Mouse (Mus musculus): ENCODE measurements at regions not wholly inside any gene's neighbourhood (a gene's known extent, or its start where the extent isn't known, plus 50 kb on each side); places are given as distances from the start of the nearest gene placed in this dataset.

DNA sequence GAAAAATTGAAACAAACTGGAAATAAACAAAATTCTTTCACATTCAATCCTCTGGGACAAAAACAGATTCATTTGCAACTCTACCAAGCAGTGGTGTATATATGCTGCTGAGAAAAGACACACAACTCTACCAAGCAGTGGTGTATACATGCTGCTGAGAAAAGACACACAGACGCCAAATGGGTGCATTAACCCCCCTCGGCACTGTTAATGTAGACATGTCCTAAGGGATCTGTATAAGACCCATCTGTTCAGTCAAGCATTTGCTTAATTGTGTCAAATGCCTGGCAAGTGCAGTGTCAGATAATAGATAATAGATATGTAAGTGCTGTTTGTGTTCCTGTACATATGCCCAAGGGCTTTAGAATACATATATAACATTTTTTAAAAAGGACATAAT is 1035.2 kb upstream of the B3galt2 start:
- Histone ChIP-seq H3K9ac (replicated peaks; ENCODE audit: low read depth, low read length) (no peak overlapping the region), H3K9me3 (replicated peaks; ENCODE audit: control insufficient read depth, low read length) (no peaks in the 10 kb centered on the region), H3K27ac (ENCODE audit: low read depth) (no peak overlapping the region), H3K4me3 (ENCODE audit: low read depth, low read length) (no peak overlapping the region), H3K36me3 (replicated peaks; ENCODE audit: control insufficient read depth, insufficient read depth, low read length) (no peaks in the 10 kb centered on the region), H3K4me1 (ENCODE audit: control insufficient read depth, insufficient read depth) (no peaks in the 10 kb centered on the region), H3K27me3 (ENCODE audit: control insufficient read depth, insufficient read depth, low read length) (no peaks in the 10 kb centered on the region), H3K4me2 (ENCODE audit: low read depth, low read length) (no peak overlapping the region)
- no peak for ATAC-seq (ENCODE audit: insufficient read depth, low read depth)
- TF ChIP-seq EP300 (IDR thresholded peaks at IDR 0.05; ENCODE audit: low read depth) (no peak), CTCF (IDR thresholded peaks at IDR 0.05; ENCODE audit: low read depth) (no peak)
- DNase-seq (ENCODE audit: low spot score) = no peak
- WGBS = 63% methylated on average over 2 of the region's 2 CpGs

DNA sequence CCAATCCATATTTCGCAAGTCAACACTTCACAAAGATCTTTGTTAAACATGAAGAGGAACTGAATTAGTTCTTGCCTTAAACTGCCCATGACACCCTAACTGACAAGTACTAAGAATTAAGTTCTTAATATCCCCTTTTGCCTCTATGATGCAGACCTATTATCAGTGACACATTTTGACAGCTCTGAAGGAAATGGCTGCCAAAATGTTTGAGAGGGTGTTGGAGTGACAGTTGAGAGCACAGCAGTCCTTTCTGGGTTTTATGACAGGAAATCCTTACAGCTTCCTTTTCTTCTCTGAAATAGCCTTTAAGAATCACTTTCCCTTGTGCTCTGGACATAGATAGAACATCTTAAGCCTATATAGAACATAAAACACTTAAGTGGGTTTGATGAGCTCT is 1034.4 kb upstream of the B3galt2 start:
- no peak overlapping the region for H3K9ac ChIP-seq (replicated peaks; ENCODE audit: low read depth, low read length)
- WGBS = 74% methylated on average over 1 of the region's 1 CpGs
- TF ChIP-seq EP300 (IDR thresholded peaks at IDR 0.05; ENCODE audit: low read depth) (no peak), CTCF (IDR thresholded peaks at IDR 0.05; ENCODE audit: low read depth) (no peak)

DNA sequence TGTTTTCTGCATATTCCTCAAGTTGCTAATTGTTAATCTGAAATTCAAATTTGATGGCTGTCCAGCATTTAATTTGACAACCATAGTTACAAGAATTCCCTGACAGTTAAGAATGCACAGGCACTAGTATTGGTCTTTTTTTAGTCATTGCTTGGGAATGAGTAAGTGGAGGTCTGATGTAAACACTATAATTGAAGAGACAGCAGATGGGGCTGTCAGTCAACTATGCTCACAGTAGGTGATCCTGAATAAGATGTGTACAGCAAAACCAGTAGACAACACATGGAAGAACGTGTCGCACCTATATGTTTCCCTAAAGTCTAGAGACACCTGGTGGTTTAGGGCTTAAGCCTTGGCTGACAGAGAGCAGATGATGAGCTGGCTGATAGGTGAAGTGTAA is 1019.0 kb upstream of the B3galt2 start:
- 84% methylated on average over 2 of the region's 2 CpGs for WGBS
- DNase-seq (ENCODE audit: low spot score) (no peak), ATAC-seq (ENCODE audit: insufficient read depth, low read depth) (no peak)
- H3K9me3 ChIP-seq (replicated peaks; ENCODE audit: control insufficient read depth, low read length) = no peaks in the 10 kb centered on the region
- H3K9ac ChIP-seq (replicated peaks; ENCODE audit: low read depth, low read length) = no peak overlapping the region
- H3K27ac ChIP-seq (ENCODE audit: low read depth) = no peak overlapping the region
- H3K4me3 ChIP-seq (ENCODE audit: low read depth, low read length) = no peak overlapping the region
- TF ChIP-seq CTCF (IDR thresholded peaks at IDR 0.05; ENCODE audit: low read depth) (no peak), EP300 (IDR thresholded peaks at IDR 0.05; ENCODE audit: low read depth) (no peak)
- H3K4me1 ChIP-seq (ENCODE audit: control insufficient read depth, insufficient read depth) = no peaks in the 10 kb centered on the region
- H3K27me3 ChIP-seq (ENCODE audit: control insufficient read depth, insufficient read depth, low read length) = no peaks in the 10 kb centered on the region
- H3K4me2 ChIP-seq (ENCODE audit: low read depth, low read length) = no peak overlapping the region
- H3K36me3 ChIP-seq (replicated peaks; ENCODE audit: control insufficient read depth, insufficient read depth, low read length) = no peaks in the 10 kb centered on the region

More for the DNA sequence above, 1034.4 kb upstream of the B3galt2 start:
- Histone ChIP-seq H3K27me3 (ENCODE audit: control insufficient read depth, insufficient read depth, low read length) (no peaks in the 10 kb centered on the region), H3K4me3 (ENCODE audit: low read depth, low read length) (no peak overlapping the region), H3K9me3 (replicated peaks; ENCODE audit: control insufficient read depth, low read length) (no peaks in the 10 kb centered on the region), H3K27ac (ENCODE audit: low read depth) (no peak overlapping the region), H3K4me2 (ENCODE audit: low read depth, low read length) (no peak overlapping the region), H3K4me1 (ENCODE audit: control insufficient read depth, insufficient read depth) (no peaks in the 10 kb centered on the region), H3K36me3 (replicated peaks; ENCODE audit: control insufficient read depth, insufficient read depth, low read length) (no peaks in the 10 kb centered on the region)
- ATAC-seq (ENCODE audit: insufficient read depth, low read depth) (no peak), DNase-seq (ENCODE audit: low spot score) (no peak)

DNA sequence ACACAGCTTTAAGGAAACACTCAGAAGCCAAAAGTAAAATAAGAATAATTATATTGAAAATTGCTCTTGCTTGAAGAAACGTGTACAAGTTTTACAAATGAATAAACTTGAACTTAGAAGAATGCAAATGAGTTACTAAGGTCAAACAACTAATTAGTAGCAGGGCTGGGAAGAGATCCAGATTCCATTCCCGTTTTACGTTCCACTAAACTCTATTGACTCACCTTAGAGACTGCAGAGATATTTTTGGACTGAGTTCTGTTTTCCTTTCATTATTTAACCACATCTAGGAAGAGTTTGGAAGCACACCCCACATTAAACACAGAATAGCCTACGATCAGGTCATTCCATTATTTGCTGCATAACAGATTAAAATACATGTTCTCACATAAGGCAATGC is 1016.2 kb upstream of the B3galt2 start:
- TF ChIP-seq CTCF (IDR thresholded peaks at IDR 0.05; ENCODE audit: low read depth) (no peak), EP300 (IDR thresholded peaks at IDR 0.05; ENCODE audit: low read depth) (no peak)
- no peak for DNase-seq (ENCODE audit: low spot score)
- H3K4me1 ChIP-seq (ENCODE audit: control insufficient read depth, insufficient read depth) = no peaks in the 10 kb centered on the region
- no peak for ATAC-seq (ENCODE audit: insufficient read depth, low read depth)
- no peak overlapping the region for H3K4me3 ChIP-seq (ENCODE audit: low read depth, low read length)
- no peak overlapping the region for H3K4me2 ChIP-seq (ENCODE audit: low read depth, low read length)
- H3K27ac ChIP-seq (ENCODE audit: low read depth) = no peak overlapping the region
- no peaks in the 10 kb centered on the region for H3K9me3 ChIP-seq (replicated peaks; ENCODE audit: control insufficient read depth, low read length)
- no peak overlapping the region for H3K9ac ChIP-seq (replicated peaks; ENCODE audit: low read depth, low read length)
- no peaks in the 10 kb centered on the region for H3K36me3 ChIP-seq (replicated peaks; ENCODE audit: control insufficient read depth, insufficient read depth, low read length)
- no peaks in the 10 kb centered on the region for H3K27me3 ChIP-seq (ENCODE audit: control insufficient read depth, insufficient read depth, low read length)
- 44% methylated on average over 4 of the region's 4 CpGs for WGBS

DNA sequence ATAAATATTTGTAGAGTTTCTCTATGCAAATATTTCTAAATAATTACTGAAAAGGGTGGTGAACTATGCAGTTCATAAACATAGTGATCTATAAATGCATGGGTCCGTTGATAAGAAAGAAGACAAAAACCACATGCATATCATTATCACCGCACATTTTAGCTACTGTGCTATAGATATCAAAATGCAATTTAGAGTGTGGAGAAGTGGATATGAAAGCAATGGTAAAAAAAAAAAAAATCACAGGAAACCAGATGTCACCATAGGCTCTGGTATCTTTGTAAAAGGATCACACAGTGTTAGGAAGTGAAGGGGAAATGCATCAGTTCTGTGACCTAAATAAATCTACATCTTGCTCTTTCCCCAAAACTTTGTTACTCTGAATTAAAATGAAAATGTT is 985.2 kb upstream of the B3galt2 start:
- H3K27ac ChIP-seq (ENCODE audit: low read depth) = no peak overlapping the region
- TF ChIP-seq CTCF (IDR thresholded peaks at IDR 0.05; ENCODE audit: low read depth) = no peak
- no peak for TF ChIP-seq EP300 (IDR thresholded peaks at IDR 0.05; ENCODE audit: low read depth)
- H3K9ac ChIP-seq (replicated peaks; ENCODE audit: low read depth, low read length) = no peak overlapping the region
- no peaks in the 10 kb centered on the region for H3K9me3 ChIP-seq (replicated peaks; ENCODE audit: control insufficient read depth, low read length)
- no peak overlapping the region for H3K4me2 ChIP-seq (ENCODE audit: low read depth, low read length)
- WGBS = 83% methylated on average over 2 of the region's 2 CpGs
- no peaks in the 10 kb centered on the region for H3K4me1 ChIP-seq (ENCODE audit: control insufficient read depth, insufficient read depth)
- H3K36me3 ChIP-seq (replicated peaks; ENCODE audit: control insufficient read depth, insufficient read depth, low read length) = no peaks in the 10 kb centered on the region
- no peak overlapping the region for H3K4me3 ChIP-seq (ENCODE audit: low read depth, low read length)
- H3K27me3 ChIP-seq (ENCODE audit: control insufficient read depth, insufficient read depth, low read length) = no peaks in the 10 kb centered on the region
- ATAC-seq (ENCODE audit: insufficient read depth, low read depth) (no peak), DNase-seq (ENCODE audit: low spot score) (no peak)

DNA sequence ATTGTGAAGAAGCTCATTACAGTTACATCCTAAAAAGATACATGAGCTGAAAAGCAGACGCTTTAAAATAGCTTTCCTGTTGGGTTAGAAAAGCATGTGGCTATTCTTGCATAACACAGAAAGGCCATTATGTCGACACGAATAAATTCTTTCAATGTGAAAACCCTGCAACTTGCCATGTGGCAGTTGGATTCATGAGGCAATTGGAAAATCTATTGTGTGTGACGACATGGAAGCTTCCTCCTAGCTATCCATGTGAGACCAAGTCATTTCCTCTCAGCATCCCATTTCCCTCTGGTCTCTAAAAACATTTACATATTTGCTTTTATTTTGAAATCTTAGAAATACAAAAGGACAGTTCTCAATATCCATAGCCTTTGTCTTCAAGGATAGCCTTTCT is 975.2 kb upstream of the B3galt2 start:
- TF ChIP-seq EP300 (IDR thresholded peaks at IDR 0.05; ENCODE audit: low read depth) (no peak), CTCF (IDR thresholded peaks at IDR 0.05; ENCODE audit: low read depth) (no peak)

More for the DNA sequence above, 975.2 kb upstream of the B3galt2 start:
- H3K27me3 ChIP-seq (ENCODE audit: control insufficient read depth, insufficient read depth, low read length) = no peaks in the 10 kb centered on the region
- WGBS = 69% methylated on average over 4 of the region's 4 CpGs
- no peak overlapping the region for H3K4me2 ChIP-seq (ENCODE audit: low read depth, low read length)
- DNase-seq (ENCODE audit: low spot score) (no peak), ATAC-seq (ENCODE audit: insufficient read depth, low read depth) (no peak)
- H3K4me1 ChIP-seq (ENCODE audit: control insufficient read depth, insufficient read depth) = no peaks in the 10 kb centered on the region
- H3K36me3 ChIP-seq (replicated peaks; ENCODE audit: control insufficient read depth, insufficient read depth, low read length) = no peaks in the 10 kb centered on the region
- no peak overlapping the region for H3K4me3 ChIP-seq (ENCODE audit: low read depth, low read length)
- H3K27ac ChIP-seq (ENCODE audit: low read depth) = no peak overlapping the region
- H3K9me3 ChIP-seq (replicated peaks; ENCODE audit: control insufficient read depth, low read length) = no peaks in the 10 kb centered on the region
- H3K9ac ChIP-seq (replicated peaks; ENCODE audit: low read depth, low read length) = no peak overlapping the region
